Mouse (Mus musculus): ENCODE measurements around the gene Sfmbt1. TPM values are rescaled to one million over a fixed set of nuclear protein-coding genes. Genes with fewer than 3 reads are reported as not detected.

The Sfmbt1 gene
- total RNA-seq, 2 experiments from 2014 or later: 7.6 to 7.9 TPM

Other genes with a start within 250 kb of the Sfmbt1 start
- 1 to 10 TPM; 8.0 to 8.4 TPM for gene Dcp1a, start 235.3 kb upstream of the Sfmbt1 start, total RNA-seq (2021)
- gene Cacna1d, start 223.4 kb upstream of the Sfmbt1 start, total RNA-seq (2021): under 1 TPM; 0.27 to 0.64 TPM
- 10 to 100 TPM in 1 of 2 experiments, 1 to 10 TPM in 1; 9.1 to 25.6 TPM for gene Tkt, start 166.5 kb upstream of the Sfmbt1 start, total RNA-seq (2021)
- gene Prkcd, start 88.6 kb upstream of the Sfmbt1 start, total RNA-seq (2021): 1 to 10 TPM; 5.4 to 5.7 TPM
- gene Rft1, start 60.5 kb upstream of the Sfmbt1 start, total RNA-seq (2021): 1 to 10 TPM; 4.4 TPM
- 1 to 10 TPM; 6.3 TPM for gene Tmem110, start 110.7 kb downstream of the Sfmbt1 start, total RNA-seq (2021)
- gene Mustn1, start 164.4 kb downstream of the Sfmbt1 start, total RNA-seq (2021): 100 to 1,000 TPM in 1 of 2 experiments, 10 to 100 TPM in 1; 54.6 to 343 TPM
- gene Itih4, start 171.6 kb downstream of the Sfmbt1 start, total RNA-seq (2021): not detected
- gene Itih3, start 208.9 kb downstream of the Sfmbt1 start, total RNA-seq (2021): under 1 TPM; 0.28 to 0.32 TPM
- gene Itih1, start 228.4 kb downstream of the Sfmbt1 start, total RNA-seq (2021): not detected
- 1 to 10 TPM; 3.3 TPM for gene Nek4, start 236.5 kb downstream of the Sfmbt1 start, total RNA-seq (2021)

Measured in gastrocnemius, postnatal 25 days (tissue).